Mouse (Mus musculus) central nervous system, embryonic 11.5 days (tissue): Measurements from ENCODE around the gene Gpatch3. TPM values are rescaled to one million over a fixed set of nuclear protein-coding genes. Genes with fewer than 3 reads are reported as not detected.

ENCODE experiments used
- polyA plus RNA-seq: library from polyadenylated mRNA; depleted of rRNA; stranded (reverse); fragments of >200 nt; gene quantifications from 2 replicates; pipeline ENCODE4 v1.2.3, GENCODE M21; 2012; rRNA removed

The Gpatch3 gene
- polyA plus RNA-seq: 9.0 and 20.6 TPM in 2 replicates

GRCm38 (mm10) chr4:133574070-133574842 lies at the start of gene Gpatch3:
TSS of gene Gpatch3 (plus strand) at chr4:133574745.

DNA sequence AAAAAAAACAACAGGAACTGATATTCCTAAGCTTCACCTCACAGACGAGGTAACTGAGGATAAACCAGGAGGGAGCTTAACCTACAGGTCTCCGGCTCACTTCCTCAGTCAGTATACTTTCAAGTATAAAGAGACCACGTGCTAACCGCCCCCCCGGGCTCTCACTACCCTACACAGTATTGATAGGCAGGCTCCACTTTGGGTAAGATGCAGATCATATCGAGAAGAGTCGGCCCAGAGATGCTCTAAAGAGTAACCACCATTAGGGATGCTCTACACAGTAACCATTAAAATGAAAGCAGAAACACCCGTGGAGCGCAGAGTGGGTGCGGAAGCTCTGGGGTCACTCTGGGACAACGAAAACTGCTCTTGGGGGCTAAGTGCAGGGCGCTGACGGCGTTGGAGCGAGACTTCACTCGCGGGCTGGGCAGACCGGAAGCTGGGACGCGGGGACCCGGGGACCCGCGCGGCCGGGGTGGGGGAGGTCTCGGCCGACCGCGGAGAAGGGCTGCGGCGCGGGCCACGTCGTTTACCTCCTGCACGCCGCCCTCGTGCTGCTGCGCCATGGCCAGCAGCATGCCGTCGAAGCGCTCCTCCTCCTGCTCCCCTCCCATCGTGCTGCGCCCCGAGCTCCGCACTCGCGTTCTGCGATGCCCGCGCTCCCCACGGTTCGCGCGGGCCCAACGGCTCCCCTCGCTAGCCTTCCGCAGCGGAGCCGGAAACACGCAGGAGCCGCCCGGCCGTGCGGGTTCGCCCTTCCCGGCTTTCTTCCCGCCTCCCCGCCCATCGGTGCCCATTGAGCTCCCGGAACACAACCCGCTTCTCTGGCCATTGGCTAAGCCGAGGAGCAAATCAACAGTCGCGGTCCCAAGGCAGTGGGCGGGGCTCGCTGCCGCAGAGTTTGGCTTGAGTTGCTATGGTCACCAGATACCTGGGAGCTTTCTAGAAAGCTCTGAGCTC lies 29.0 kb upstream of the Gpatch3 start, which contains the start of gene Nudc:
Nudc (minus strand) TSS at position 725 of the 960 bp plus-strand sequence.

GRCm38 (mm10) chr4:133552768-133553447 lies 21.6 kb upstream of the Gpatch3 start, which contains the start of gene Nr0b2:
TSS of gene Nr0b2 (plus strand) at chr4:133553376.

DNA sequence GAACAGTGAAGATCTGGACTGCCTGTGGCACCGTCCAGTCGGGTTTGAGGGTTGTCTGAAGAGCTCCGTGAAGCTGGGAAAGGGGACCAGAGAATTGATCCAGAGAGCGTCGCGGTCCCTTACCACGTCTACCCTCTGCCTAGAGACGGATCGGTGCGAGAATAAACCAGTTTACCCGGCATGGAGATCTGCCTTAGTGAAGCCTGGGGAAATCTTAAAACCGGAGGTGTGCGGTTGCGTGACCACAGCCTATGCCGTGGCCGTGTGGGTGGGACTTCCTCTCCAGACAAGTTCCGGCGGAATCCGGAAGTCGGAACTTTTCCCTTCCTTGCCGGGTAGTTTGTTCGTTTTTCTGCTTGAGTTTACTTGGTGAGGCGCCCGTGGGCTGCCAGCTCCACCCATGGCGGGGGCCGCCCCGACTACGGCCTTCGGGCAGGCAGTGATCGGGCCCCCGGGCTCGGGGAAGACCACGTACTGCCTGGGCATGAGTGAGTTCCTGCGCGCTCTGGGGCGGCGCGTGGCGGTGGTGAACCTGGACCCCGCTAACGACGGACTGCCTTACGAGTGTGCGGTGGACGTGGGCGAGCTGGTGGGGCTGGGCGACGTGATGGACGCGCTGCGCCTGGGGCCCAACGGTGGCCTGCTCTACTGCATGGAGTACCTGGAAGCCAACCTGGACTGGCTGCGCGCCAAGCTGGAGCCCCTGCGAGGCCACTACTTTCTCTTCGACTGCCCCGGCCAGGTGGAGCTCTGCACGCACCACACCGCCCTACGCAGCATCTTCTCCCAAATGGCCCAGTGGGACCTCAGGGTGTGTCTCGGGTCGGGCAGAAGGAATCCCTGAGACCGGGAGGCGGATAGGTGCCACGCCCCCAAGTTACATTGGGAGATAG lies 9.8 kb downstream of the Gpatch3 start, which contains the start of gene Gpn2:
Gpn2 (plus strand) TSS at position 304 of the 893 bp plus-strand sequence.

DNA sequence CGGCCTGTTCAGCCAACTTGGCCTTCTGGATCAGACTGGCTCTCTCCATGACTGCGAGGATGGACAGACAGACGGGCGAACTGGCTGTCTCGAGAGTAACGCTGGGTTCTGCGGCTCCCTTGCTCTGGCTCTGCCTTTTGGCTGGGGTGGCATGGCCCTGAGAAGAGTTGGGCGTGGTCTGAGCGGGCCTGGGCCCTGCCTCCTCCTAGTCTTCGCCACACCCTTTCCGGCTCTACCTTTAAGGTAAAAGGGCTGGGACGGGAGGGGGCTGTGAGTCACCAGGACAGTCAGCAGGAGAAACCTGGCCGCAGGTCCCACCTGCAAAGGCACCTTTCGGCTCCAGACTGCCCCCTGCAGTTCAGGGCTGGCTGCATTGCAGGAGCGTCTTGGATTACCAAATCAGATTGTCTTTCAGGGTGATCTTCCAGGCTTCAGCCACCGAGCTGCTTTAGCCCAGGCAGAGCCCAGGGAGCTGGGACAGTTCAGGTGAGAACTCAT lies 27.2 kb downstream of the Gpatch3 start, which contains the start of gene Sfn:
Sfn (minus strand) TSS at position 448 of the 498 bp plus-strand sequence.

Other genes starting within 250 kb of the Gpatch3 start
- gene Wdtc1, start 221.3 kb upstream of the Gpatch3 start, polyA plus RNA-seq: 24.7 and 27.9 TPM in 2 replicates
- 22.0 and 22.8 TPM in 2 replicates for gene Slc9a1, start 205.0 kb upstream of the Gpatch3 start, polyA plus RNA-seq
- 0.19 and 0.42 TPM in 2 replicates for gene Tent5b, start 94.6 kb upstream of the Gpatch3 start, polyA plus RNA-seq
- gene Trnp1, start 76.2 kb upstream of the Gpatch3 start, polyA plus RNA-seq: 1.3 and 1.6 TPM in 2 replicates
- 0.53 and 0.96 TPM in 2 replicates for gene Kdf1, start 55.8 kb upstream of the Gpatch3 start, polyA plus RNA-seq
- 277 and 611 TPM in 2 replicates for gene Nudc, start 28.7 kb upstream of the Gpatch3 start, polyA plus RNA-seq
- 0.14 TPM in 2 replicates for gene Nr0b2, start 21.4 kb upstream of the Gpatch3 start, polyA plus RNA-seq
- gene Gpn2, start 9.6 kb downstream of the Gpatch3 start, polyA plus RNA-seq: 35.2 and 59.0 TPM in 2 replicates
- 8.4 and 8.6 TPM in 2 replicates for gene Sfn, start 27.4 kb downstream of the Gpatch3 start, polyA plus RNA-seq
- gene Zdhhc18, start 75.4 kb downstream of the Gpatch3 start, polyA plus RNA-seq: 18.2 and 28.3 TPM in 2 replicates
- 10.9 and 18.7 TPM in 2 replicates for gene Pigv, start 97.9 kb downstream of the Gpatch3 start, polyA plus RNA-seq
- gene Arid1a, start 182.0 kb downstream of the Gpatch3 start, polyA plus RNA-seq: 62.6 and 94.6 TPM in 2 replicates